7 mouse cellular contexts compared by ENCODE assay signal in genomic region chr12:103544213-103544612, GRCm38 (mm10). TPM values are rescaled to one million over a fixed set of nuclear protein-coding genes. Genes with fewer than 3 reads are reported as not detected.
DNase-seq lines count a peak whose midpoint lies in the region; ATAC-seq lines count a peak whose summit lies in the region.

No protein-coding gene starts in this region.

- no peak overlapping the region for H3K4me2 ChIP-seq in kidney, embryonic 15.5 days
- no peak overlapping the region for H3K4me2 ChIP-seq in hindbrain, embryonic 15.5 days

- no peaks in the 10 kb centered on the region for H3K4me1 ChIP-seq in kidney, embryonic 15.5 days
- H3K4me1 ChIP-seq in hindbrain, embryonic 15.5 days (replicated peaks): no peaks in the 10 kb centered on the region

- no peaks in the 10 kb centered on the region for H3K27me3 ChIP-seq in kidney, embryonic 15.5 days
- no peaks in the 10 kb centered on the region for H3K27me3 ChIP-seq in hindbrain, embryonic 15.5 days

- DNase-seq in kidney, adult 9 months: peak; percentile 57
- DNase-seq in CD4-positive, CD25-positive, alpha-beta regulatory T cell, adult 2 months (ENCODE audit: low read depth, low spot score): peak; percentile 66
- DNase-seq in MEL-GATA-1-ER (ENCODE audit: extremely low read depth, low read depth): peak; percentile 47
- DNase-seq in natural killer cell, adult 2 months (ENCODE audit: low spot score in 2 of 2): no peak
- no peak for DNase-seq in adrenal gland, postnatal 4 days (ENCODE audit: low spot score in 2 of 2)

- no peak for ATAC-seq in kidney, embryonic 15.5 days (replicated peaks; ENCODE audit: low FRiP score)
- peak; percentile 48; the same call in 1 of the 2 replicates for ATAC-seq in hindbrain, embryonic 15.5 days (ENCODE audit: low FRiP score, low read depth)

- no peak overlapping the region for H3K9ac ChIP-seq in kidney, embryonic 15.5 days
- no peak overlapping the region for H3K9ac ChIP-seq in hindbrain, embryonic 15.5 days

- H3K36me3 ChIP-seq in kidney, embryonic 15.5 days: no peaks in the 10 kb centered on the region
- H3K36me3 ChIP-seq in hindbrain, embryonic 15.5 days: no peaks in the 10 kb centered on the region

- 9% methylated on average over 3 of the region's 3 CpGs for WGBS in kidney, embryonic 15.5 days
- WGBS in hindbrain, embryonic 15.5 days: 5% methylated on average over 3 of the region's 3 CpGs

- H3K9me3 ChIP-seq in kidney, embryonic 15.5 days (replicated peaks): no peaks in the 10 kb centered on the region
- no peaks in the 10 kb centered on the region for H3K9me3 ChIP-seq in hindbrain, embryonic 15.5 days

- H3K4me3 ChIP-seq in kidney, embryonic 15.5 days (replicated peaks): no peak overlapping the region
- no peak overlapping the region for H3K4me3 ChIP-seq in hindbrain, embryonic 15.5 days

- H3K27ac ChIP-seq in kidney, embryonic 15.5 days: no peak overlapping the region
- H3K27ac ChIP-seq in hindbrain, embryonic 15.5 days (replicated peaks): no peak overlapping the region

RNA-seq across cellular contexts. Expression of gene Ppp4r4, which starts 12.1 kb away (rescaled TPM):
- polyA plus RNA-seq in kidney, embryonic 15.5 days (2015; fragmentation: Nextera tagmentation; extraction: Ambion mirVana): 1.0 and 1.7 TPM in 2 replicates
- 2.8 and 2.9 TPM in 2 replicates for polyA plus RNA-seq in hindbrain, embryonic 15.5 days (2015; fragmentation: Nextera tagmentation; extraction: Ambion mirVana)
- total RNA-seq in adrenal gland, postnatal 4 days (2021): 1 to 10 TPM; 3.3 to 3.7 TPM

Comparison
In these comparisons a context has a peak if more than half of its experiments do, and no peak if none do; other contexts are left out.
1. DNase-seq: peak in kidney, adult 9 months (single experiment), CD4-positive, CD25-positive, alpha-beta regulatory T cell, adult 2 months (single experiment) and MEL-GATA-1-ER (single experiment); none in natural killer cell, adult 2 months (0 of 2) and adrenal gland, postnatal 4 days (0 of 2).